Mouse (Mus musculus): ENCODE data around the gene Snx25. TPM values are rescaled to one million over a fixed set of nuclear protein-coding genes. Genes with fewer than 3 reads are reported as not detected.
"Not testable (repeated sequence)": the region's sequence is repeated elsewhere in the genome, so short reads cannot be mapped to it uniquely, and the experiment has no call there.

Gene Snx25
- polyA plus RNA-seq, 1 experiment from 2014 or later, result 4.2 TPM

- H3K9ac ChIP-seq (ENCODE audit: low read length), result no peak overlapping the region
- no peak overlapping the region for H3K4me2 ChIP-seq (ENCODE audit: low read depth, low read length, severe bottlenecking)
- no peaks in the 10 kb centered on the region for H3K27me3 ChIP-seq (ENCODE audit: control insufficient read depth, insufficient read depth, low read length)
- H3K36me3 ChIP-seq (ENCODE audit: control insufficient read depth, insufficient read depth, low read length), result no peaks in the 10 kb centered on the region
- no peaks in the 10 kb centered on the region for H3K4me1 ChIP-seq (replicated peaks; ENCODE audit: control insufficient read depth, insufficient read depth, low read length)
- H3K4me3 ChIP-seq (ENCODE audit: low read depth, low read length), result no peak overlapping the region
- DNase-seq (ENCODE audit: low spot score) (no peak), ATAC-seq (replicated peaks; ENCODE audit: low FRiP score) (no peak)
- no peak overlapping the region for H3K27ac ChIP-seq (ENCODE audit: low read depth, low read length)
- H3K9me3 ChIP-seq (ENCODE audit: control insufficient read depth, low read length), result no peaks in the 10 kb centered on the region
- WGBS, result 91% methylated on average over 4 of the region's 4 CpGs
These were observed 9.4 kb downstream of the Snx25 start for GRCm38 (mm10) chr8:46142498-46143081.

GRCm38 (mm10) chr8:46141688-46142087, 10.3 kb downstream of the Snx25 start:
- Histone ChIP-seq H3K9me3 (ENCODE audit: control insufficient read depth, low read length) (no peaks in the 10 kb centered on the region), H3K4me2 (ENCODE audit: low read depth, low read length, severe bottlenecking) (no peak overlapping the region), H3K36me3 (ENCODE audit: control insufficient read depth, insufficient read depth, low read length) (no peaks in the 10 kb centered on the region), H3K9ac (ENCODE audit: low read length) (no peak overlapping the region), H3K27ac (ENCODE audit: low read depth, low read length) (no peak overlapping the region), H3K4me1 (replicated peaks; ENCODE audit: control insufficient read depth, insufficient read depth, low read length) (no peaks in the 10 kb centered on the region), H3K27me3 (ENCODE audit: control insufficient read depth, insufficient read depth, low read length) (no peaks in the 10 kb centered on the region), H3K4me3 (ENCODE audit: low read depth, low read length) (no peak overlapping the region)
- WGBS, result 97% methylated on average over 3 of the region's 3 CpGs
- DNase-seq (ENCODE audit: low spot score) (no peak), ATAC-seq (replicated peaks; ENCODE audit: low FRiP score) (no peak)

GRCm38 (mm10) chr8:46140376-46141120, 11.4 kb downstream of the Snx25 start:
- DNase-seq (ENCODE audit: low spot score), result no peak
- H3K4me1 ChIP-seq (replicated peaks; ENCODE audit: control insufficient read depth, insufficient read depth, low read length), result no peaks in the 10 kb centered on the region
- no peak overlapping the region for H3K9ac ChIP-seq (ENCODE audit: low read length)
- H3K9me3 ChIP-seq (ENCODE audit: control insufficient read depth, low read length), result no peaks in the 10 kb centered on the region
- WGBS, result 81% methylated on average over 9 of the region's 9 CpGs
- H3K4me2 ChIP-seq (ENCODE audit: low read depth, low read length, severe bottlenecking), result no peak overlapping the region
- H3K4me3 ChIP-seq (ENCODE audit: low read depth, low read length), result no peak overlapping the region
- H3K27ac ChIP-seq (ENCODE audit: low read depth, low read length), result no peak overlapping the region
- no peak for ATAC-seq (replicated peaks; ENCODE audit: low FRiP score)
- no peaks in the 10 kb centered on the region for H3K27me3 ChIP-seq (ENCODE audit: control insufficient read depth, insufficient read depth, low read length)
- no peaks in the 10 kb centered on the region for H3K36me3 ChIP-seq (ENCODE audit: control insufficient read depth, insufficient read depth, low read length)

GRCm38 (mm10) chr8:46137843-46138596, 13.9 kb downstream of the Snx25 start:
- no peaks in the 10 kb centered on the region for H3K4me1 ChIP-seq (replicated peaks; ENCODE audit: control insufficient read depth, insufficient read depth, low read length)
- H3K4me2 ChIP-seq (ENCODE audit: low read depth, low read length, severe bottlenecking), result no peak overlapping the region
- H3K36me3 ChIP-seq (ENCODE audit: control insufficient read depth, insufficient read depth, low read length), result no peaks in the 10 kb centered on the region; the same call in 1 of the 2 replicates
- WGBS, result 92% methylated on average over 10 of the region's 10 CpGs
- H3K27me3 ChIP-seq (ENCODE audit: control insufficient read depth, insufficient read depth, low read length), result no peaks in the 10 kb centered on the region
- H3K9me3 ChIP-seq (ENCODE audit: control insufficient read depth, low read length), result no peaks in the 10 kb centered on the region
- H3K4me3 ChIP-seq (ENCODE audit: low read depth, low read length), result no peak overlapping the region
- DNase-seq (ENCODE audit: low spot score), result no peak
- ATAC-seq (replicated peaks; ENCODE audit: low FRiP score), result no peak
- no peak overlapping the region for H3K9ac ChIP-seq (ENCODE audit: low read length)
- no peak overlapping the region for H3K27ac ChIP-seq (ENCODE audit: low read depth, low read length)

- DNase-seq (ENCODE audit: low spot score), result no peak
- Histone ChIP-seq H3K36me3 (ENCODE audit: control insufficient read depth, insufficient read depth, low read length) (no peaks in the 10 kb centered on the region; the same call in 1 of the 2 replicates), H3K4me1 (replicated peaks; ENCODE audit: control insufficient read depth, insufficient read depth, low read length) (no peaks in the 10 kb centered on the region), H3K9ac (ENCODE audit: low read length) (no peak overlapping the region), H3K9me3 (ENCODE audit: control insufficient read depth, low read length) (no peaks in the 10 kb centered on the region), H3K27ac (ENCODE audit: low read depth, low read length) (no peak overlapping the region), H3K4me2 (ENCODE audit: low read depth, low read length, severe bottlenecking) (no peak overlapping the region), H3K27me3 (ENCODE audit: control insufficient read depth, insufficient read depth, low read length) (no peaks in the 10 kb centered on the region), H3K4me3 (ENCODE audit: low read depth, low read length) (no peak overlapping the region)
- no peak for ATAC-seq (replicated peaks; ENCODE audit: low FRiP score)
- 85% methylated on average over 1 of the region's 1 CpGs for WGBS
These were observed 14.6 kb downstream of the Snx25 start for GRCm38 (mm10) chr8:46137336-46137735.

- H3K27me3 ChIP-seq (ENCODE audit: control insufficient read depth, insufficient read depth, low read length); H3K9ac ChIP-seq (ENCODE audit: low read length); H3K4me1 ChIP-seq (replicated peaks; ENCODE audit: control insufficient read depth, insufficient read depth, low read length); H3K4me2 ChIP-seq (ENCODE audit: low read depth, low read length, severe bottlenecking); DNase-seq (ENCODE audit: low spot score); ATAC-seq (replicated peaks; ENCODE audit: low FRiP score); H3K4me3 ChIP-seq (ENCODE audit: low read depth, low read length); H3K9me3 ChIP-seq (ENCODE audit: control insufficient read depth, low read length); H3K27ac ChIP-seq (ENCODE audit: low read depth, low read length); H3K36me3 ChIP-seq (ENCODE audit: control insufficient read depth, insufficient read depth, low read length): not testable (repeated sequence)
- WGBS, result 91% methylated on average over 2 of the region's 2 CpGs
These were observed 16.4 kb downstream of the Snx25 start for GRCm38 (mm10) chr8:46135546-46135945.

- ATAC-seq (replicated peaks; ENCODE audit: low FRiP score) (no peak), DNase-seq (ENCODE audit: low spot score) (no peak)
- Histone ChIP-seq H3K27ac (ENCODE audit: low read depth, low read length) (no peak overlapping the region), H3K4me2 (ENCODE audit: low read depth, low read length, severe bottlenecking) (no peak overlapping the region), H3K9me3 (ENCODE audit: control insufficient read depth, low read length) (no peaks in the 10 kb centered on the region), H3K36me3 (ENCODE audit: control insufficient read depth, insufficient read depth, low read length) (no peaks in the 10 kb centered on the region; the same call in 1 of the 2 replicates), H3K4me1 (replicated peaks; ENCODE audit: control insufficient read depth, insufficient read depth, low read length) (no peaks in the 10 kb centered on the region), H3K4me3 (ENCODE audit: low read depth, low read length) (no peak overlapping the region), H3K27me3 (ENCODE audit: control insufficient read depth, insufficient read depth, low read length) (no peaks in the 10 kb centered on the region), H3K9ac (ENCODE audit: low read length) (no peak overlapping the region)
- WGBS, result 91% methylated on average over 2 of the region's 2 CpGs
These were observed 21.5 kb downstream of the Snx25 start for GRCm38 (mm10) chr8:46130426-46130825.

- DNase-seq (ENCODE audit: low spot score) (no peak), ATAC-seq (replicated peaks; ENCODE audit: low FRiP score) (no peak)
- Histone ChIP-seq H3K4me3 (ENCODE audit: low read depth, low read length) (no peak overlapping the region), H3K27ac (ENCODE audit: low read depth, low read length) (no peak overlapping the region), H3K27me3 (ENCODE audit: control insufficient read depth, insufficient read depth, low read length) (no peaks in the 10 kb centered on the region), H3K36me3 (ENCODE audit: control insufficient read depth, insufficient read depth, low read length) (no peaks in the 10 kb centered on the region), H3K4me2 (ENCODE audit: low read depth, low read length, severe bottlenecking) (no peak overlapping the region), H3K9me3 (ENCODE audit: control insufficient read depth, low read length) (no peaks in the 10 kb centered on the region), H3K4me1 (replicated peaks; ENCODE audit: control insufficient read depth, insufficient read depth, low read length) (no peaks in the 10 kb centered on the region), H3K9ac (ENCODE audit: low read length) (no peak overlapping the region)
- 96% methylated on average over 2 of the region's 2 CpGs for WGBS
These were observed 29.5 kb downstream of the Snx25 start for GRCm38 (mm10) chr8:46122498-46122897.
